Mouse (Mus musculus) hindbrain, embryonic 12.5 days (tissue): ENCODE measurements around the gene Slit1. TPM values are rescaled to one million over a fixed set of nuclear protein-coding genes. Genes with fewer than 3 reads are reported as not detected.

Experiments
- ATAC-seq: fragments of 200-750 bp; cut with Nextera tagmentation; 2 replicates; pipeline ENCODE4 v1.8.0; 2017; ENCODE audit warnings: moderate TSS enrichment; ENCODE audit not compliant: low FRiP score
- H3K27ac ChIP-seq: fragments of 300-500 bp; sonication (generic); 2 replicates; pipeline ENCODE4 v1.5.1; 2016; ENCODE audit warnings: mild to moderate bottlenecking
- H3K27me3 ChIP-seq: fragments of 300-500 bp; sonication (generic); 2 replicates; pipeline ENCODE4 v1.6.1; 2016; ENCODE audit warnings: mild to moderate bottlenecking
- H3K36me3 ChIP-seq: fragments of 300-500 bp; sonication (generic); 2 replicates; pipeline ENCODE4 v1.6.1; 2016; ENCODE audit warnings: mild to moderate bottlenecking
- H3K4me1 ChIP-seq: fragments of 300-500 bp; sonication (generic); 2 replicates; pipeline ENCODE4 v1.6.1; 2016
- H3K4me2 ChIP-seq: fragments of 300-500 bp; sonication (generic); replicated peaks from 2 replicates; pipeline ENCODE4 v1.6.1; 2016; ENCODE audit warnings: mild to moderate bottlenecking
- H3K4me3 ChIP-seq: fragments of 300-500 bp; sonication (generic); 2 replicates; pipeline ENCODE4 v1.5.1; 2016; ENCODE audit warnings: mild to moderate bottlenecking
- H3K9ac ChIP-seq: fragments of 300-500 bp; sonication (generic); 2 replicates; pipeline ENCODE4 v1.6.1; 2016; ENCODE audit warnings: mild to moderate bottlenecking, moderate library complexity
- H3K9me3 ChIP-seq: fragments of 300-500 bp; sonication (generic); replicated peaks from 2 replicates; pipeline ENCODE4 v1.6.1; 2016; ENCODE audit warnings: mild to moderate bottlenecking
- WGBS: fragments of 180-500 bp; shearing (Covaris S2); methylation state at CpG from one replicate; pipeline ENCODE4 v1.1.7; 2016; 5-methylcytosine and 5-hydroxymethylcytosine counted together
- polyA plus RNA-seq: library from polyadenylated mRNA; unstranded; fragments of >200 nt; fragmentation: Nextera tagmentation; extraction: Ambion mirVana; gene quantifications from 2 replicates; pipeline ENCODE4 v1.2.1, GENCODE M21; 2016

Gene Slit1
- 28.9 and 31.9 TPM in 2 replicates for polyA plus RNA-seq

- Histone ChIP-seq H3K4me2 (peak within 1 kb of the TSS; percentile 80), H3K27ac (peak within 1 kb of the TSS; percentile 78), H3K4me1 (peaks cover 84% of the 10 kb centered on the region), H3K9ac (peak within 1 kb of the TSS; percentile 74), H3K9me3 (no peaks in the 10 kb centered on the region), H3K27me3 (peaks cover 62% of the 10 kb centered on the region), H3K4me3 (peak within 1 kb of the TSS; percentile 56), H3K36me3 (no peaks in the 10 kb centered on the region)
- under 1% methylated on average over 42 of the region's 44 CpGs for WGBS
- ATAC-seq: peak; percentile 35; the same call in 1 of the 2 replicates
Measured at GRCm38 (mm10) chr19:41743396-41743795, at the start of gene Slit1. Gene Slit1 (minus strand): TSS chr19:41743665.

- Histone ChIP-seq H3K9ac (no peak overlapping the region), H3K9me3 (no peaks in the 10 kb centered on the region), H3K4me3 (no peak overlapping the region), H3K4me2 (no peak overlapping the region), H3K27ac (no peak overlapping the region), H3K27me3 (no peaks in the 10 kb centered on the region), H3K36me3 (no peaks in the 10 kb centered on the region), H3K4me1 (no peaks in the 10 kb centered on the region)
- no peak for ATAC-seq
- 96% methylated on average over 1 of the region's 1 CpGs for WGBS
Measured at GRCm38 (mm10) chr19:41792934-41793486, 49.5 kb upstream of the Slit1 start.

- H3K27ac ChIP-seq: no peak overlapping the region
- H3K4me1 ChIP-seq: no peaks in the 10 kb centered on the region
- H3K27me3 ChIP-seq: no peaks in the 10 kb centered on the region
- no peak for ATAC-seq
- WGBS: 96% methylated on average over 2 of the region's 2 CpGs
- H3K36me3 ChIP-seq: peaks cover 2% of the 10 kb centered on the region; the same call in 1 of the 2 replicates
- H3K9ac ChIP-seq: no peak overlapping the region
- no peak overlapping the region for H3K4me2 ChIP-seq
- H3K9me3 ChIP-seq: no peaks in the 10 kb centered on the region
- no peak overlapping the region for H3K4me3 ChIP-seq
Measured at GRCm38 (mm10) chr19:41791384-41791783, 47.9 kb upstream of the Slit1 start.

- no peak overlapping the region for H3K27ac ChIP-seq
- H3K4me3 ChIP-seq: no peak overlapping the region
- no peak for ATAC-seq
- H3K27me3 ChIP-seq: no peaks in the 10 kb centered on the region
- no peak overlapping the region for H3K9ac ChIP-seq
- WGBS: 75% methylated on average over 10 of the region's 10 CpGs
- no peaks in the 10 kb centered on the region for H3K9me3 ChIP-seq
- no peak overlapping the region for H3K4me2 ChIP-seq
- no peaks in the 10 kb centered on the region for H3K4me1 ChIP-seq
- H3K36me3 ChIP-seq: peaks cover 13% of the 10 kb centered on the region
Measured at GRCm38 (mm10) chr19:41789110-41789961, 45.9 kb upstream of the Slit1 start.

- no peak for ATAC-seq
- Histone ChIP-seq H3K27me3 (no peaks in the 10 kb centered on the region), H3K4me2 (no peak overlapping the region), H3K36me3 (peaks cover 24% of the 10 kb centered on the region), H3K9ac (no peak overlapping the region), H3K27ac (no peak overlapping the region), H3K4me3 (no peak overlapping the region), H3K4me1 (no peaks in the 10 kb centered on the region), H3K9me3 (no peaks in the 10 kb centered on the region)
- WGBS: 88% methylated on average over 1 of the region's 1 CpGs
Measured at GRCm38 (mm10) chr19:41786896-41787295, 43.4 kb upstream of the Slit1 start.

- Histone ChIP-seq H3K4me3 (no peak overlapping the region), H3K4me2 (no peak overlapping the region), H3K27me3 (no peaks in the 10 kb centered on the region), H3K9me3 (no peaks in the 10 kb centered on the region), H3K9ac (no peak overlapping the region), H3K4me1 (no peaks in the 10 kb centered on the region), H3K27ac (no peak overlapping the region), H3K36me3 (peaks cover 56% of the 10 kb centered on the region)
- WGBS: 89% methylated on average over 6 of the region's 6 CpGs
- ATAC-seq: no peak
Measured at GRCm38 (mm10) chr19:41777514-41777913, 34.0 kb upstream of the Slit1 start.

- no peaks in the 10 kb centered on the region for H3K27me3 ChIP-seq
- no peak overlapping the region for H3K4me3 ChIP-seq
- no peak for ATAC-seq
- 92% methylated on average over 7 of the region's 7 CpGs for WGBS
- H3K9me3 ChIP-seq: no peaks in the 10 kb centered on the region
- H3K9ac ChIP-seq: no peak overlapping the region
- no peaks in the 10 kb centered on the region for H3K4me1 ChIP-seq
- H3K36me3 ChIP-seq: peaks cover 28% of the 10 kb centered on the region
- no peak overlapping the region for H3K27ac ChIP-seq
- H3K4me2 ChIP-seq: no peak overlapping the region
Measured at GRCm38 (mm10) chr19:41768711-41769110, 25.2 kb upstream of the Slit1 start.

GRCm38 (mm10) chr19:41766628-41767027, 23.2 kb upstream of the Slit1 start:
- Histone ChIP-seq H3K4me1 (no peaks in the 10 kb centered on the region), H3K9ac (no peak overlapping the region), H3K4me2 (no peak overlapping the region), H3K27me3 (no peaks in the 10 kb centered on the region), H3K27ac (no peak overlapping the region), H3K36me3 (peaks cover 14% of the 10 kb centered on the region), H3K4me3 (no peak overlapping the region), H3K9me3 (no peaks in the 10 kb centered on the region)
- WGBS: 78% methylated on average over 5 of the region's 5 CpGs
- ATAC-seq: no peak

- peaks cover 5% of the 10 kb centered on the region for H3K36me3 ChIP-seq
- 30% methylated on average over 12 of the region's 12 CpGs for WGBS
- no peaks in the 10 kb centered on the region for H3K4me1 ChIP-seq
- no peaks in the 10 kb centered on the region for H3K27me3 ChIP-seq
- H3K4me2 ChIP-seq: no peak overlapping the region
- H3K27ac ChIP-seq: no peak overlapping the region
- no peak overlapping the region for H3K4me3 ChIP-seq
- ATAC-seq: peak; percentile 78
- no peaks in the 10 kb centered on the region for H3K9me3 ChIP-seq
- H3K9ac ChIP-seq: no peak overlapping the region
Measured at GRCm38 (mm10) chr19:41763870-41764660, 20.6 kb upstream of the Slit1 start.

- Histone ChIP-seq H3K4me1 (no peaks in the 10 kb centered on the region), H3K4me3 (no peak overlapping the region), H3K36me3 (no peaks in the 10 kb centered on the region), H3K9ac (no peak overlapping the region), H3K27ac (no peak overlapping the region), H3K27me3 (no peaks in the 10 kb centered on the region), H3K9me3 (no peaks in the 10 kb centered on the region), H3K4me2 (no peak overlapping the region)
- ATAC-seq: no peak
- 43% methylated on average over 9 of the region's 9 CpGs for whole genome bisulfite sequencing
Measured at GRCm38 (mm10) chr19:41761529-41761928, 18.1 kb upstream of the Slit1 start.

GRCm38 (mm10) chr19:41759765-41760164, 16.3 kb upstream of the Slit1 start:
- Histone ChIP-seq H3K36me3 (no peaks in the 10 kb centered on the region), H3K27ac (no peak overlapping the region), H3K4me2 (no peak overlapping the region), H3K4me3 (no peak overlapping the region), H3K4me1 (peaks cover 6% of the 10 kb centered on the region), H3K9me3 (no peaks in the 10 kb centered on the region), H3K27me3 (peaks cover 12% of the 10 kb centered on the region; the same call in 1 of the 2 replicates), H3K9ac (no peak overlapping the region)
- 80% methylated on average over 6 of the region's 6 CpGs for WGBS
- ATAC-seq: no peak

- ATAC-seq: no peak
- Histone ChIP-seq H3K36me3 (no peaks in the 10 kb centered on the region), H3K9me3 (no peaks in the 10 kb centered on the region), H3K9ac (no peak overlapping the region), H3K27me3 (peaks cover 12% of the 10 kb centered on the region; the same call in 1 of the 2 replicates), H3K4me1 (peaks cover 6% of the 10 kb centered on the region), H3K27ac (no peak overlapping the region), H3K4me2 (no peak overlapping the region), H3K4me3 (no peak overlapping the region)
- WGBS: 87% methylated on average over 5 of the region's 5 CpGs
Measured at GRCm38 (mm10) chr19:41759270-41759669, 15.8 kb upstream of the Slit1 start.
